Mouse (Mus musculus) kidney, adult 2 months (tissue): Measurements from ENCODE around the gene Phtf1.

Experiments
- CTCF ChIP-seq: fragments of 200-500 bp; conservative IDR thresholded peaks from 2 replicates; pipeline ENCODE4 v1.5.1; 2011; ENCODE audit warnings: low read depth, mild to moderate bottlenecking, control low read depth, low read length, moderate library complexity, mixed read lengths; ENCODE audit not compliant: insufficient read depth, insufficient read length
- POLR2A ChIP-seq: fragments of 200-500 bp; IDR thresholded peaks from one replicate; pipeline ENCODE4 v1.6.1; 2011; ENCODE audit warnings: low read depth, low read length, control low read depth

- TF ChIP-seq CTCF (no peak), POLR2A (no peak)
Measured at GRCm38 (mm10) chr3:103989352-103989751, 21.4 kb downstream of the Phtf1 start.
